Mouse (Mus musculus) intestine, postnatal 0 days (tissue): ENCODE results near the gene Vezf1. TPM values are rescaled to one million over a fixed set of nuclear protein-coding genes. Genes with fewer than 3 reads are reported as not detected.
A peak's percentile ranks its signal among the peaks of the same experiment; 100 is the strongest.

Experiments used
- ATAC-seq: fragments of 200-750 bp; cut with Nextera tagmentation; 2 replicates; pipeline ENCODE4 v1.8.0; 2017; ENCODE audit warnings: mild to moderate bottlenecking, moderate TSS enrichment, moderate library complexity
- H3K27ac ChIP-seq: fragments of 300-500 bp; sonication (generic); 2 replicates; pipeline ENCODE4 v1.5.1; 2014; ENCODE audit warnings: mild to moderate bottlenecking, low read depth, low read length, moderate library complexity
- H3K27me3 ChIP-seq: fragments of 300-500 bp; sonication (generic); replicated peaks from 2 replicates; pipeline ENCODE4 v1.6.1; 2014; ENCODE audit warnings: low read length, mixed read lengths; ENCODE audit not compliant: control insufficient read depth, insufficient read depth
- H3K36me3 ChIP-seq: fragments of 300-500 bp; sonication (generic); 2 replicates; pipeline ENCODE4 v1.6.1; 2014; ENCODE audit warnings: mild to moderate bottlenecking, moderate library complexity; ENCODE audit not compliant: control insufficient read depth, insufficient read depth
- H3K4me1 ChIP-seq: fragments of 300-500 bp; sonication (generic); replicated peaks from 2 replicates; pipeline ENCODE4 v1.6.1; 2014; ENCODE audit warnings: antibody characterized with exemption, low read length, mixed read lengths; ENCODE audit not compliant: control insufficient read depth, insufficient read depth
- H3K4me2 ChIP-seq: fragments of 300-500 bp; sonication (generic); replicated peaks from 2 replicates; pipeline ENCODE4 v1.6.1; 2014; ENCODE audit warnings: low read depth, mild to moderate bottlenecking, moderate library complexity
- H3K4me3 ChIP-seq: fragments of 300-500 bp; sonication (generic); 2 replicates; pipeline ENCODE4 v1.5.1; 2014; ENCODE audit warnings: low read depth, low read length
- H3K9ac ChIP-seq: fragments of 300-500 bp; sonication (generic); 2 replicates; pipeline ENCODE4 v1.6.1; 2014; ENCODE audit warnings: mild to moderate bottlenecking, low read depth, low read length
- H3K9me3 ChIP-seq: fragments of 300-500 bp; sonication (generic); 2 replicates; pipeline ENCODE4 v1.6.1; 2016; ENCODE audit warnings: mixed run types; ENCODE audit not compliant: control insufficient read depth
- CTCF ChIP-seq: sonication (generic); IDR thresholded peaks from 2 replicates; pipeline ENCODE4 v1.5.1; 2016; ENCODE audit warnings: low read depth, mild to moderate bottlenecking, control low read depth, antibody characterized with exemption, moderate library complexity
- WGBS: fragments of 180-500 bp; shearing (Covaris S2); extraction: QIAGEN DNeasy Blood & Tissue Kit; methylation state at CpG from one replicate; pipeline ENCODE4 v1.1.7; 2014; 5-methylcytosine and 5-hydroxymethylcytosine counted together
- polyA plus RNA-seq: library from polyadenylated mRNA; unstranded; fragments of >200 nt; fragmentation: Nextera tagmentation; extraction: Ambion mirVana; gene quantifications from 2 replicates; pipeline ENCODE4 v1.2.1, GENCODE M21; 2015

Gene Vezf1
- polyA plus RNA-seq, 1 experiment from 2014 or later = 16.8 TPM

- no peaks in the 10 kb centered on the region for H3K27me3 ChIP-seq
- no peaks in the 10 kb centered on the region for H3K9me3 ChIP-seq
- H3K4me3 ChIP-seq = peak overlapping the region; percentile 79
- H3K36me3 ChIP-seq = peaks cover 12% of the 10 kb centered on the region; the same call in 1 of the 2 replicates
- ATAC-seq = no peak
- H3K4me2 ChIP-seq = peak overlapping the region; percentile 69
- no peak overlapping the region for H3K9ac ChIP-seq
- no peak for TF ChIP-seq CTCF
- H3K27ac ChIP-seq = 0 out of 2 replicates have a peak overlapping the region, but pooled peaks have one; percentile 35
- no peaks in the 10 kb centered on the region for H3K4me1 ChIP-seq
These were observed 18.3 kb upstream of the Vezf1 start for GRCm38 (mm10) chr11:88049732-88050131.

DNA sequence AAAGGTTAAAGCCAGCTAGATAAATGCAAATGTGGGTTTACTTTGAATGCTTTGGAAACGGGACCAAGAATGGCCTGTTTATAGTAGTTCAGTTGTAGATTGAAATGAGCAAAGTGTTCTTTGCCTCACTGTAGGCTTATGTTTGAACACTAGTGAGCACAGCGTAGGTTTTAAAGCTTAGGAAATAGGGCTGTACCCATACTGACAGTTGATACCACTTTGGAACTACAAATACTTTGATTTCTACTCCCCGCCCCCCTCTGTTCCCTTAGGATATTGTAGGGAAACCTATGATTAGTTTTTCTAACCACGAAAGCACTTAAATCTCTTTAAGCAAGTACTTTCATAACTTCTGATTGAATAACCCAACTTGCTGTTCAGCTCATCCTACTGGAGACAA, 15.4 kb upstream of the Vezf1 start:
- H3K27me3 ChIP-seq = no peaks in the 10 kb centered on the region
- 81% methylated on average over 4 of the region's 4 CpGs for WGBS
- no peak overlapping the region for H3K9ac ChIP-seq
- H3K4me3 ChIP-seq = no peak overlapping the region
- H3K9me3 ChIP-seq = no peaks in the 10 kb centered on the region
- H3K4me1 ChIP-seq = no peaks in the 10 kb centered on the region
- H3K36me3 ChIP-seq = peaks cover 12% of the 10 kb centered on the region; the same call in 1 of the 2 replicates
- H3K27ac ChIP-seq = no peak overlapping the region
- no peak for ATAC-seq
- no peak for TF ChIP-seq CTCF
- H3K4me2 ChIP-seq = no peak overlapping the region

- no peak for TF ChIP-seq CTCF
- no peaks in the 10 kb centered on the region for H3K9me3 ChIP-seq
- H3K9ac ChIP-seq = no peak overlapping the region
- no peak overlapping the region for H3K4me2 ChIP-seq
- H3K27me3 ChIP-seq = no peaks in the 10 kb centered on the region
- WGBS = 43% methylated on average over 3 of the region's 3 CpGs
- no peak overlapping the region for H3K27ac ChIP-seq
- H3K4me3 ChIP-seq = no peak overlapping the region
- no peaks in the 10 kb centered on the region for H3K4me1 ChIP-seq
- H3K36me3 ChIP-seq = peaks cover 12% of the 10 kb centered on the region; the same call in 1 of the 2 replicates
- no peak for ATAC-seq
These were observed 14.3 kb upstream of the Vezf1 start for GRCm38 (mm10) chr11:88053821-88054220.

DNA sequence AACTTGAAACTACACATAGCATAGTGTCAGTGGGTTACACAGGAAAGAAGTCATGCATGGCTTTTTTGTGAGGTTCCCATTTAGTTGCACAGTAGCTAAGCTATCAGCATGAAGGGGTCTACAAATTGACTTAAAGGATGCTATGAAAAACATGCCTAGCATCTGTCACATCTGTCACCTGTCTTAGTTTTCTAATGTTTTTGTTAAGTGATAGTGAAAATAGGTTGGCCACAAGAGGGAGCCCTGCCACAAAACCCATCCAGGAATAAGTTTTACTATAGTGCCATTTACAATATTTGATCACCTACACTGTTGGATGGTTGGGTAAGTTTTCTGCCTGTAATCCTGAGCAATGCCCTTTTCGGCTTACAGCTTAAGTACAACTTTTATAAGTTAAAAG, 13.5 kb upstream of the Vezf1 start:
- Histone ChIP-seq H3K36me3 (peaks cover 12% of the 10 kb centered on the region; the same call in 1 of the 2 replicates), H3K27ac (no peak overlapping the region), H3K9me3 (no peaks in the 10 kb centered on the region), H3K27me3 (no peaks in the 10 kb centered on the region), H3K9ac (no peak overlapping the region), H3K4me2 (no peak overlapping the region), H3K4me3 (no peak overlapping the region), H3K4me1 (no peaks in the 10 kb centered on the region)
- peak; percentile 28; the same call in 1 of the 2 replicates for ATAC-seq
- TF ChIP-seq CTCF = peak; percentile 78
- 56% methylated on average over 1 of the region's 1 CpGs for WGBS

GRCm38 (mm10) chr11:88055777-88056176, 12.3 kb upstream of the Vezf1 start:
- no peak overlapping the region for H3K9ac ChIP-seq
- H3K36me3 ChIP-seq = 0 out of 2 replicates have a peak, but pooled peaks cover 4% of the 10 kb centered on the region
- H3K4me3 ChIP-seq = no peak overlapping the region
- no peaks in the 10 kb centered on the region for H3K27me3 ChIP-seq
- ATAC-seq = no peak
- TF ChIP-seq CTCF = no peak
- no peak overlapping the region for H3K27ac ChIP-seq
- no peaks in the 10 kb centered on the region for H3K4me1 ChIP-seq
- H3K9me3 ChIP-seq = no peaks in the 10 kb centered on the region
- no peak overlapping the region for H3K4me2 ChIP-seq
- WGBS = 75% methylated on average over 2 of the region's 2 CpGs

DNA sequence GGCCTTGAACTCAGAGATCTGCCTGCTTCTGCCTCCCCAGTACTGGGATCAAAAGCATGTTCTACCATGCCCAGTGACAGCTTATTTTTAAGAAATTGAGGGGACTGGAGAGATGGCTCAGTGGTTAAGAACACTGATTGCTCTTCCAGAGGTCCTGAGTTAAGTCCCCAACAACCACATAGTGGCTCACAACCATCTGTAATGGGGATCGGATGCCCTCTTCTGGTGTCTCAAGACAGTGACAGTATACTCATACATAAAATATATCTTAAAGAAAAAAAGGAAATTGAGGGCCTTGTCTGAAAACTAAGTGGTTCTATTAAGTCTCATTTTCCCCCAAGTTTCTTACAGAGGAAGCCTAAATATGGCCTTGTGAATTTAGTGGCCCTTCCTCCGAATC, 10.3 kb upstream of the Vezf1 start:
- ATAC-seq = no peak
- peak; percentile 35 for TF ChIP-seq CTCF
- Histone ChIP-seq H3K4me1 (no peaks in the 10 kb centered on the region), H3K27me3 (no peaks in the 10 kb centered on the region), H3K9ac (no peak overlapping the region), H3K36me3 (no peaks in the 10 kb centered on the region), H3K27ac (no peak overlapping the region), H3K4me3 (no peak overlapping the region), H3K4me2 (no peak overlapping the region), H3K9me3 (no peaks in the 10 kb centered on the region)
- 70% methylated on average over 2 of the region's 2 CpGs for WGBS

- Histone ChIP-seq H3K27me3 (no peaks in the 10 kb centered on the region), H3K4me3 (no peak overlapping the region), H3K9me3 (no peaks in the 10 kb centered on the region), H3K36me3 (no peaks in the 10 kb centered on the region), H3K27ac (no peak overlapping the region), H3K9ac (no peak overlapping the region), H3K4me1 (no peaks in the 10 kb centered on the region), H3K4me2 (no peak overlapping the region)
- TF ChIP-seq CTCF = peak; percentile 94
- peak; percentile 71 for ATAC-seq
- WGBS = 48% methylated on average over 2 of the region's 2 CpGs
These were observed 8.9 kb upstream of the Vezf1 start for GRCm38 (mm10) chr11:88059141-88059540.
